Mouse (Mus musculus): ENCODE measurements around the gene Eef2.
A peak's percentile ranks its signal among the peaks of the same experiment; 100 is the strongest.

Eef2 gene

GRCm38 (mm10) chr10:81200141-81200540 is 23.7 kb downstream of the Eef2 start:
- DNase-seq (ENCODE audit: low read depth, low spot score): no peak

- no peak for DNase-seq (ENCODE audit: low read depth, low spot score)
These were observed 24.3 kb downstream of the Eef2 start for GRCm38 (mm10) chr10:81200605-81201287.

GRCm38 (mm10) chr10:81201807-81202758 is 25.7 kb downstream of the Eef2 start, which contains the start of gene Nmrk2:
Gene Nmrk2 (minus strand): TSS chr10:81202051.
- DNase-seq (ENCODE audit: low read depth, low spot score): no peak

- no peak for DNase-seq (ENCODE audit: low read depth, low spot score)
These were observed 26.7 kb downstream of the Eef2 start for GRCm38 (mm10) chr10:81202978-81203720.

GRCm38 (mm10) chr10:81204137-81204536 is 27.7 kb downstream of the Eef2 start:
- DNase-seq (ENCODE audit: low read depth, low spot score): no peak

GRCm38 (mm10) chr10:81210154-81210553 is 33.7 kb downstream of the Eef2 start:
- peak; percentile 47 for DNase-seq (ENCODE audit: low read depth, low spot score)

- peak; percentile 28 for DNase-seq (ENCODE audit: low read depth, low spot score)
These were observed 39.8 kb downstream of the Eef2 start for GRCm38 (mm10) chr10:81216260-81216659.

- DNase-seq (ENCODE audit: low read depth, low spot score): no peak
These were observed 40.4 kb downstream of the Eef2 start for GRCm38 (mm10) chr10:81216810-81217209.

GRCm38 (mm10) chr10:81217267-81217666 is 40.8 kb downstream of the Eef2 start:
- DNase-seq (ENCODE audit: low read depth, low spot score): peak; percentile 35

GRCm38 (mm10) chr10:81217964-81218363 is 41.5 kb downstream of the Eef2 start:
- peak; percentile 73 for DNase-seq (ENCODE audit: low read depth, low spot score)

GRCm38 (mm10) chr10:81221402-81222015 is 45.1 kb downstream of the Eef2 start:
- DNase-seq (ENCODE audit: low read depth, low spot score): no peak

- DNase-seq (ENCODE audit: low read depth, low spot score): peak; percentile 80
These were observed 47.3 kb downstream of the Eef2 start for GRCm38 (mm10) chr10:81223731-81224130.

- DNase-seq (ENCODE audit: low read depth, low spot score): peak; percentile 64
These were observed 53.5 kb downstream of the Eef2 start for GRCm38 (mm10) chr10:81229735-81230437.

- DNase-seq (ENCODE audit: low read depth, low spot score): peak; percentile 71
These were observed 54.3 kb downstream of the Eef2 start, which contains the start of gene Atcay for GRCm38 (mm10) chr10:81230438-81231332. Gene Atcay (minus strand): TSS chr10:81230833.

GRCm38 (mm10) chr10:81231436-81231835 is 55.0 kb downstream of the Eef2 start:
- DNase-seq (ENCODE audit: low read depth, low spot score): no peak
